In genomic region chr1:125478588-125478987, GRCm38 (mm10) we compare ENCODE assay signal across 15 mouse cellular contexts.
"Had no signal": no experiment of that assay in that cellular context is flagged by ENCODE, and none has a peak within 500 bp of the region (broad histone marks: within the 10 kb centered on the region; RNA-seq: fewer than 3 reads in every experiment).

No protein-coding gene starts in this region.

- H3K9me3 ChIP-seq: limb, embryonic 10.5 days; liver, embryonic 15.5 days; midbrain, embryonic 12.5 days; neural tube, embryonic 13.5 days; stomach, embryonic 15.5 days had no signal

- H3K9ac ChIP-seq: liver, embryonic 15.5 days; midbrain, embryonic 12.5 days; neural tube, embryonic 13.5 days; stomach, embryonic 15.5 days had no signal

- H3K4me3 ChIP-seq: left cerebral cortex, adult 2 months; limb, embryonic 10.5 days; liver, embryonic 15.5 days; midbrain, embryonic 12.5 days; neural tube, embryonic 13.5 days; stomach, embryonic 15.5 days had no signal

- H3K36me3 ChIP-seq: limb, embryonic 10.5 days; liver, embryonic 15.5 days; midbrain, embryonic 12.5 days; neural tube, embryonic 13.5 days; stomach, embryonic 15.5 days had no signal

- H3K27ac ChIP-seq: left cerebral cortex, adult 2 months; limb, embryonic 10.5 days; liver, embryonic 15.5 days; midbrain, embryonic 12.5 days; neural tube, embryonic 13.5 days; stomach, embryonic 15.5 days had no signal

- ATAC-seq: lung, postnatal 0 days; midbrain, embryonic 16.5 days had no signal

- H3K4me1 ChIP-seq: neural tube, embryonic 13.5 days had no signal

- H3K4me2 ChIP-seq: liver, embryonic 11.5 days; liver, embryonic 15.5 days; midbrain, embryonic 12.5 days; neural tube, embryonic 13.5 days; stomach, embryonic 15.5 days had no signal

- DNase-seq: kidney, postnatal 10 days; kidney, postnatal 4 days; lung, adult 2 months; lung, postnatal 36 days; right cerebral cortex, postnatal 14 days; thymus, postnatal 36 days had no signal

- H3K27me3 ChIP-seq: liver, embryonic 15.5 days; midbrain, embryonic 12.5 days; neural tube, embryonic 13.5 days; stomach, embryonic 15.5 days had no signal
